Mouse (Mus musculus) liver, embryonic 11.5 days (tissue): Measurements from ENCODE around the gene Kank1. TPM values are rescaled to one million over a fixed set of nuclear protein-coding genes. Genes with fewer than 3 reads are reported as not detected.

ENCODE experiments used
- ATAC-seq: fragments of 200-750 bp; cut with Nextera tagmentation; replicated peaks from 2 replicates; pipeline ENCODE4 v1.8.0; 2017; ENCODE audit warnings: moderate number of reproducible peaks, mild to moderate bottlenecking, moderate TSS enrichment, moderate library complexity; ENCODE audit not compliant: low FRiP score
- DNase-seq: peaks from one replicate; pipeline ENCODE4 v3.0.0-alpha.2; 2017; ENCODE audit warnings: low spot score
- H3K27ac ChIP-seq: fragments of 300-500 bp; sonication (generic); 2 replicates; pipeline ENCODE4 v1.5.1; 2014; ENCODE audit warnings: mild to moderate bottlenecking, low read depth, low read length, control low read depth
- H3K27me3 ChIP-seq: fragments of 300-500 bp; sonication (generic); replicated peaks from 2 replicates; pipeline ENCODE4 v1.6.1; 2014; ENCODE audit warnings: low read length, mixed read lengths; ENCODE audit not compliant: control insufficient read depth, insufficient read depth
- H3K36me3 ChIP-seq: fragments of 300-500 bp; sonication (generic); 2 replicates; pipeline ENCODE4 v1.6.1; 2014; ENCODE audit warnings: mild to moderate bottlenecking, low read length, moderate library complexity, mixed read lengths; ENCODE audit not compliant: control insufficient read depth, insufficient read depth
- H3K4me1 ChIP-seq: fragments of 300-500 bp; sonication (generic); replicated peaks from 2 replicates; pipeline ENCODE4 v1.6.1; 2014; ENCODE audit warnings: low read length, mixed read lengths; ENCODE audit not compliant: control insufficient read depth, insufficient read depth
- H3K4me2 ChIP-seq: fragments of 300-500 bp; sonication (generic); 2 replicates; pipeline ENCODE4 v1.6.1; 2014; ENCODE audit warnings: mild to moderate bottlenecking, control low read depth, moderate library complexity
- H3K4me3 ChIP-seq: fragments of 300-500 bp; sonication (generic); 2 replicates; pipeline ENCODE4 v1.5.1; 2014; ENCODE audit warnings: low read depth, low read length, control low read depth
- H3K9ac ChIP-seq: fragments of 300-500 bp; sonication (generic); 2 replicates; pipeline ENCODE4 v1.6.1; 2014; ENCODE audit warnings: low read depth, low read length, control low read depth
- H3K9me3 ChIP-seq: fragments of 300-500 bp; sonication (generic); 2 replicates; pipeline ENCODE4 v1.6.1; 2016; ENCODE audit warnings: low read length, inconsistent platforms, mixed read lengths; ENCODE audit not compliant: control insufficient read depth
- WGBS: fragments of 180-500 bp; shearing (Covaris S2); extraction: QIAGEN DNeasy Blood & Tissue Kit; methylation state at CpG from one replicate; pipeline ENCODE4 v1.1.7; 2014; 5-methylcytosine and 5-hydroxymethylcytosine counted together
- polyA plus RNA-seq: library from polyadenylated mRNA; unstranded; fragments of >200 nt; fragmentation: Nextera tagmentation; extraction: Ambion mirVana; gene quantifications from 2 replicates; pipeline ENCODE4 v1.2.1, GENCODE M21; 2014

Gene Kank1
- polyA plus RNA-seq, 1 experiment from 2014 or later, result 14.1 TPM

GRCm38 (mm10) chr19:25374191-25374590 is 137.4 kb downstream of the Kank1 start:
- Histone ChIP-seq H3K27ac (peak overlapping the region; percentile 39; the same call in 1 of the 2 replicates), H3K36me3 (no peaks in the 10 kb centered on the region), H3K27me3 (peaks cover 4% of the 10 kb centered on the region; the same call in 1 of the 2 replicates), H3K9me3 (no peaks in the 10 kb centered on the region), H3K4me3 (no peak overlapping the region), H3K9ac (no peak overlapping the region), H3K4me1 (peaks cover 10% of the 10 kb centered on the region), H3K4me2 (no peak overlapping the region)
- DNase-seq (no peak), ATAC-seq (no peak)
- WGBS, result 58% methylated on average over 9 of the region's 9 CpGs

GRCm38 (mm10) chr19:25374926-25375325 is 138.2 kb downstream of the Kank1 start:
- Histone ChIP-seq H3K4me3 (no peak overlapping the region), H3K9me3 (no peaks in the 10 kb centered on the region), H3K4me2 (peak overlapping the region; percentile 2; the same call in 1 of the 2 replicates), H3K4me1 (peaks cover 10% of the 10 kb centered on the region), H3K27me3 (peaks cover 4% of the 10 kb centered on the region; the same call in 1 of the 2 replicates), H3K36me3 (no peaks in the 10 kb centered on the region), H3K9ac (no peak overlapping the region), H3K27ac (peak overlapping the region; percentile 39)
- 12% methylated on average over 12 of the region's 12 CpGs for whole genome bisulfite sequencing
- ATAC-seq, result no peak
- DNase-seq, result no peak

- H3K36me3 ChIP-seq, result no peaks in the 10 kb centered on the region
- WGBS, result 82% methylated on average over 13 of the region's 13 CpGs
- H3K9me3 ChIP-seq, result no peaks in the 10 kb centered on the region
- peaks cover 10% of the 10 kb centered on the region for H3K4me1 ChIP-seq
- no peak overlapping the region for H3K27ac ChIP-seq
- H3K27me3 ChIP-seq, result peaks cover 4% of the 10 kb centered on the region; the same call in 1 of the 2 replicates
- ATAC-seq, result no peak
- H3K4me2 ChIP-seq, result no peak overlapping the region
- no peak for DNase-seq
- H3K9ac ChIP-seq, result no peak overlapping the region
- no peak overlapping the region for H3K4me3 ChIP-seq
Measured at GRCm38 (mm10) chr19:25376871-25377270, 140.1 kb downstream of the Kank1 start.

GRCm38 (mm10) chr19:25380675-25381074 is 143.9 kb downstream of the Kank1 start:
- Histone ChIP-seq H3K4me3 (no peak overlapping the region), H3K9me3 (no peaks in the 10 kb centered on the region), H3K27me3 (no peaks in the 10 kb centered on the region; the same call in 1 of the 2 replicates), H3K4me1 (peaks cover 6% of the 10 kb centered on the region), H3K4me2 (no peak overlapping the region), H3K36me3 (no peaks in the 10 kb centered on the region), H3K9ac (no peak overlapping the region), H3K27ac (peak overlapping the region; percentile 11)
- WGBS, result 82% methylated on average over 9 of the region's 9 CpGs
- ATAC-seq (no peak), DNase-seq (no peak)

GRCm38 (mm10) chr19:25381972-25382371 is 145.2 kb downstream of the Kank1 start:
- Histone ChIP-seq H3K4me3 (no peak overlapping the region), H3K36me3 (no peaks in the 10 kb centered on the region), H3K9ac (no peak overlapping the region), H3K4me1 (peaks cover 11% of the 10 kb centered on the region), H3K27ac (peak overlapping the region; percentile 73; the same call in 1 of the 2 replicates), H3K27me3 (no peaks in the 10 kb centered on the region; the same call in 1 of the 2 replicates), H3K9me3 (no peaks in the 10 kb centered on the region), H3K4me2 (peak overlapping the region; percentile 41)
- 25% methylated on average over 7 of the region's 7 CpGs for WGBS
- DNase-seq (peak; percentile 42), ATAC-seq (peak; percentile 81)

- DNase-seq (no peak), ATAC-seq (no peak)
- H3K27ac ChIP-seq, result peak overlapping the region; percentile 73; the same call in 1 of the 2 replicates
- no peak overlapping the region for H3K9ac ChIP-seq
- no peaks in the 10 kb centered on the region for H3K9me3 ChIP-seq
- 62% methylated on average over 6 of the region's 6 CpGs for WGBS
- H3K36me3 ChIP-seq, result no peaks in the 10 kb centered on the region
- no peak overlapping the region for H3K4me3 ChIP-seq
- H3K4me2 ChIP-seq, result peak overlapping the region; percentile 41
- H3K4me1 ChIP-seq, result peaks cover 11% of the 10 kb centered on the region
- H3K27me3 ChIP-seq, result no peaks in the 10 kb centered on the region; the same call in 1 of the 2 replicates
Measured at GRCm38 (mm10) chr19:25382494-25382893, 145.7 kb downstream of the Kank1 start.

GRCm38 (mm10) chr19:25383386-25384146 is 146.8 kb downstream of the Kank1 start:
- WGBS, result 29% methylated on average over 12 of the region's 12 CpGs
- no peak overlapping the region for H3K9ac ChIP-seq
- H3K4me2 ChIP-seq, result peak overlapping the region; percentile 36
- no peak for ATAC-seq
- no peak overlapping the region; the same call in 1 of the 2 replicates for H3K4me3 ChIP-seq
- DNase-seq, result no peak
- H3K27ac ChIP-seq, result peak overlapping the region; percentile 54; the same call in 1 of the 2 replicates
- no peaks in the 10 kb centered on the region; the same call in 1 of the 2 replicates for H3K27me3 ChIP-seq
- no peaks in the 10 kb centered on the region for H3K9me3 ChIP-seq
- peaks cover 11% of the 10 kb centered on the region for H3K4me1 ChIP-seq
- H3K36me3 ChIP-seq, result no peaks in the 10 kb centered on the region; the same call in 1 of the 2 replicates

GRCm38 (mm10) chr19:25385981-25386380 is 149.2 kb downstream of the Kank1 start:
- H3K4me2 ChIP-seq, result no peak overlapping the region
- H3K4me1 ChIP-seq, result peaks cover 11% of the 10 kb centered on the region
- H3K9ac ChIP-seq, result no peak overlapping the region
- no peak overlapping the region for H3K27ac ChIP-seq
- DNase-seq, result no peak
- no peak for ATAC-seq
- H3K9me3 ChIP-seq, result no peaks in the 10 kb centered on the region
- no peaks in the 10 kb centered on the region; the same call in 1 of the 2 replicates for H3K36me3 ChIP-seq
- H3K27me3 ChIP-seq, result no peaks in the 10 kb centered on the region; the same call in 1 of the 2 replicates
- H3K4me3 ChIP-seq, result no peak overlapping the region
- 63% methylated on average over 8 of the region's 8 CpGs for WGBS
